Mouse (Mus musculus): ENCODE measurements around the gene Trex1.
A peak's percentile ranks its signal among the peaks of the same experiment; 100 is the strongest.

Trex1 gene

DNA sequence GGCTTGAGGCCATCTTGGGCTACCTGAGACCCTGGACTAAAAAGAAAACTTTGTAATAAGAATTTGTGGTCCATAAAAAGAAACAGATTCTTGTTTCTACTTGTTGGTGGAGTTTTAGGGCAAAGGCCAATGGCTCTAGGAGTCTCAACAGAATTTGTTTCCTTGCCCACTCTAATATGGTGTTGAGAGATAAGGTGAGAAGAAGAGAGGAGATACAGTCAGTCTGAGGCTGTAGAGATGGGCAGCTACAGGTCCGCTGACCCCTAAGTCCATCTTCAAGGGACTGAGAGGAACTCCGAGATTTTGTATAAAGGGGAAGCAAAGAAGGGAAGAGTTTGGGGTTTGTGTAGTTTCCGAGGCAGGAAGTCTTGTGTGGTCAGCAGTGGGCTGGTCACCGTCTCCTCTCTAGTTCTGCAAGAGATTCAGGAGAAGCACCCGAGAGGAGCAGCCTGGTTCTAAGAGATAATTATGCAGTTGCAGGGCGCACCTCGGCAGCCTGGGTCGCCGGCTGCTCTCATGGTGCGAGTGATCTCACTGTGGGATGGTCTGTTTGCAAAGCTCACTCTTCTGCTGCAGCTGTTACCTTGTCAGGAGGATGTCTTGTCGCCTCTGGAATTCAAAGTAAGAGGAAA lies 42.4 kb downstream of the Trex1 start:
- peak in 1 of 2 experiments; percentile 53 for DNase-seq (ENCODE audit: low spot score in 2 of 2)

DNA sequence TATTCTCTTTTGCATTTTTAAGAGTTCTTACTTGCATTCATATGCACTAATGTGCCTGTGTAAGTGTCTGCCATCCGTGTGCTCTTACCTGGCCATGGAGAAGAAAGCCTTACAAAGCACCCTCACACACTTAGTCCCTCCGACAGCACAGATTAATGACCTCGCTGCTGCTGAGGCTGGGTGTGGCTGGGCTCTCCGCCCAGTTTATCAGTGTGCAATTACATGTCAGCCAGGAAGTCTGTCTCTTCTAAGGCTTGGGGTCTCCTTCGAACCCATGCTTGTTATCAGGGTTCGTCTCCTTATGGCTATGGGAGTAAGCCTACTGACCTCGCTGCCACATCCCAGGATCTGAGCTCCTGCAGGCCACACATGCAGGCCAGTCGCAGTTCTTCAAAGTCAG lies 44.1 kb downstream of the Trex1 start:
- DNase-seq (ENCODE audit: low spot score in 2 of 2), result no peak

DNA sequence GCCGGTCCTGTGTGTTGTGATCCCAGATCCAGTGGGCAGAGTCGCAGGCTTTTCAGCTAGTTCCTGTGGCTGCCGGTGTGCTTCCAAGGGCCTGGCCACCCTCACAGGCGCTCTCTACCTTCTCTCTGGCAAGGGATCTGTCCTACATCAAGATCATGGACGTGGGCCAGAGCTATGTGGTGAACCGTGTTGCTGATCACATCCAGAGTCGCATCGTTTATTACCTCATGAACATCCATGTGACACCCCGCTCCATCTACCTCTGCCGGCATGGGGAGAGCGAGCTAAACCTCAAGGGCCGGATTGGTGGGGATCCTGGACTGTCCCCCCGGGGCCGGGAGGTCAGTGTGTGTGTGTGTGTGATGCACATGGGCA lies 49.2 kb downstream of the Trex1 start:
- DNase-seq (ENCODE audit: low spot score in 2 of 2), result no peak

GRCm38 (mm10) chr9:109009636-109010315 lies 49.8 kb downstream of the Trex1 start:
- no peak for DNase-seq (ENCODE audit: low spot score in 2 of 2)

GRCm38 (mm10) chr9:109008994-109009635 lies 50.4 kb downstream of the Trex1 start:
- DNase-seq (ENCODE audit: low spot score in 2 of 2), result no peak

- no peak for DNase-seq (ENCODE audit: low spot score in 2 of 2)
Observed at GRCm38 (mm10) chr9:109008081-109008480, 51.5 kb downstream of the Trex1 start.

All from spleen, postnatal 4 days (tissue).